Mouse (Mus musculus) G1E (cell line): ENCODE data around the gene Dnajc11. TPM values are rescaled to one million over a fixed set of nuclear protein-coding genes. Genes with fewer than 3 reads are reported as not detected.
A peak's percentile ranks its signal among the peaks of the same experiment; 100 is the strongest.

ENCODE experiments used
- ATAC-seq: 2 replicates; pipeline ENCODE4 v1.8.0; 2016; ENCODE audit warnings: mild to moderate bottlenecking; ENCODE audit not compliant: insufficient number of reproducible peaks, poor library complexity, low FRiP score, severe bottlenecking; ENCODE audit errors: extremely low read depth
- DNase-seq: peaks from one replicate; pipeline ENCODE4 v3.0.0; 2012; ENCODE audit warnings: low spot score
- H3K27me3 ChIP-seq: 2 replicates; pipeline ENCODE4 v1.6.1; 2012; ENCODE audit warnings: mild to moderate bottlenecking, low read length, inconsistent platforms; ENCODE audit not compliant: insufficient read depth
- H3K36me3 ChIP-seq: replicated peaks from 2 replicates; pipeline ENCODE3; 2012; ENCODE audit warnings: mild to moderate bottlenecking, inconsistent platforms
- H3K4me1 ChIP-seq: 2 replicates; pipeline ENCODE4 v1.6.1; 2012; ENCODE audit warnings: low read depth, low read length, inconsistent platforms, mixed read lengths; ENCODE audit not compliant: insufficient read depth
- H3K4me3 ChIP-seq: 2 replicates; pipeline ENCODE4 v1.5.1; 2012; ENCODE audit warnings: low read depth, mild to moderate bottlenecking, inconsistent platforms, low read length, moderate library complexity, mixed read lengths
- H3K9me3 ChIP-seq: replicated peaks from 2 replicates; pipeline ENCODE4 v1.6.1; 2012; ENCODE audit warnings: inconsistent platforms
- CTCF ChIP-seq: IDR thresholded peaks from 2 replicates; pipeline ENCODE4 v1.5.1; 2012; ENCODE audit warnings: low read depth, low read length, inconsistent platforms, mixed read lengths
- GATA1 ChIP-seq: IDR thresholded peaks from 2 replicates; pipeline ENCODE4 v1.6.1; 2012; ENCODE audit warnings: borderline replicate concordance, low read length, inconsistent platforms, mixed read lengths
- GATA2 ChIP-seq: IDR thresholded peaks from 2 replicates; pipeline ENCODE4 v1.6.1; 2012; ENCODE audit warnings: low read depth, low read length, inconsistent platforms, borderline replicate concordance
- POLR2AphosphoS5 ChIP-seq: IDR thresholded peaks from 2 replicates; pipeline ENCODE4 v1.6.1; 2012; ENCODE audit warnings: low read depth, low read length, inconsistent platforms; ENCODE audit not compliant: insufficient replicate concordance
- TAL1 ChIP-seq: conservative IDR thresholded peaks from 2 replicates; pipeline ENCODE4 v1.6.1; 2012; ENCODE audit warnings: low read depth, low read length, inconsistent platforms, mixed read lengths
- polyA plus RNA-seq: library from polyadenylated mRNA; stranded (reverse); fragments of >175 nt; gene quantifications from 2 replicates; pipeline ENCODE4 v1.2.3, GENCODE M21; 2012
- total RNA-seq, 2 experiments: library from RNA; stranded (forward) in 1 of 2; stranded (reverse) in 1 of 2; fragments of 200-1000 nt in 1 of 2; fragments of >200 nt in 1 of 2; fragmentation: Nextera tagmentation in 1 of 2; gene quantifications; 2 replicates each; pipeline ENCODE4 v1.2.3; 2014 to 2017

Dnajc11 gene
- total and polyA plus RNA-seq, 3 experiments = 51.1 to 97.1 (median 67.2) TPM

DNA sequence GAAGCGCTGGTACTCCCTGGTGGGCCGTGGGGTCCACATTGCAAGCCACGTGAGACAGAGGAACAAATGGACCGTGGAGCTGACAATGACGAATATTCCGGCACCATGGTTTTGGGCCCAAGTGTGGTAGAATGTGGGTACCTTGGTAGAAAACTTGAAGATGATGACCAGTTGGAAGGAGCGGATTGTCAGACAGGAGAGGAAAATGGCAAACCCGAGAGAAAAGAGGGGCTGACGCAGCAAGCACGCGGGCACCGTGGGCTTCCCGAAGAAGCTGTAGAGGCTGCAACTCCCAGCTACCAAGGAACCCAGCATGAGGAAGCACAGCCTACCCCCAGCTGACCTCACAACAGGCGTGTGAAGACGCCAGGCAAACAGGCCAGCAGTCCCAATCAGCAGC lies 95.0 kb downstream of the Dnajc11 start:
- no peak for DNase-seq
- no peak for TF ChIP-seq CTCF
- TF ChIP-seq GATA2 = no peak
- TF ChIP-seq POLR2AphosphoS5 = no peak
- peaks cover 35% of the 10 kb centered on the region for H3K27me3 ChIP-seq
- peak overlapping the region; percentile 89; the same call in 1 of the 2 replicates for H3K4me3 ChIP-seq
- no peaks in the 10 kb centered on the region for H3K9me3 ChIP-seq
- peaks cover 33% of the 10 kb centered on the region for H3K36me3 ChIP-seq
- no peak for ATAC-seq
- peaks cover 42% of the 10 kb centered on the region for H3K4me1 ChIP-seq

DNA sequence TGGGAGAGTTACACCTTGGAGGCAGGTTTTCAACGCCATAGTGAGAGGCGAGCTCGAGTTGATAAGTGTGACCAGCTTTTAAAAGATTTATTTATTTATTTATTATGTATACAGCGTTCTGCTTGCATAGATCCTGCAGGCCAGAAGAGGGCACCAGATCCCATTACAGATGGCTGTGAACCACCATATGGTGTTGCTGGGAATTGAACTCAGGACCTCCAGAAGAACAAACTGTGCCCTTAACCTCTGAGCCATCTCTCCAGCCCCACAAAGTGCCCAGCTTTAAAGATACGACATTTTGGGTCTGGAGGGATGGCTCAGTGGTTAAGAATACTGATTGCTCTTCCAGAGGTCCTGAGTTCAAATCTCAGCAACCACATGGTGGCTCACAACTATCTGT lies 95.6 kb downstream of the Dnajc11 start:
- H3K36me3 ChIP-seq = peaks cover 27% of the 10 kb centered on the region
- ATAC-seq (no peak), DNase-seq (no peak)
- no peaks in the 10 kb centered on the region for H3K9me3 ChIP-seq
- H3K27me3 ChIP-seq = peaks cover 42% of the 10 kb centered on the region
- H3K4me1 ChIP-seq = peaks cover 42% of the 10 kb centered on the region
- no peak overlapping the region for H3K4me3 ChIP-seq
- TF ChIP-seq GATA1 = no peak
- no peak for TF ChIP-seq TAL1
- TF ChIP-seq CTCF = no peak
- TF ChIP-seq GATA2 = no peak
- no peak for TF ChIP-seq POLR2AphosphoS5

DNA sequence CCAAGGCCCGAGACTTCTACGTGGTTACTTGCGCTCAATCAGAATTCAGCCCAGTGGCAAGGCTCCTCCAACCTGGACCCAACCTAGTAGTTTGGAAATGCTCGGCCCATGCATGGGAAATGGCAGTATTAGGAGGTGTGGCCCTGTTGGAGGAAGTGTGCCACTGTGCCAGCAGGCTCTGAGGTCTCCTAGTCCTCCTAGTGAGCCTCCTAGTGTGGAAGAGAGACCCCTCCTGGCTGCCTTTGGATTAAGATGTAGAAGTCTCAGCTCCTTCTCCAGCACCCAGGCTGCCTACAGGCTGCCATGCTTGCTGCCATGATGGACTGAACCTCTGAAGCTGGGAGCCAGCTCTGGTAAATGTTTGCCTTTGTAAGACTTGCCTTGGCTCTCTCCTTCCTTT lies 96.5 kb downstream of the Dnajc11 start:
- peaks cover 51% of the 10 kb centered on the region for H3K27me3 ChIP-seq
- TF ChIP-seq POLR2AphosphoS5 = no peak
- TF ChIP-seq CTCF = no peak
- TF ChIP-seq TAL1 = no peak
- TF ChIP-seq GATA2 = no peak
- no peak for TF ChIP-seq GATA1
- no peaks in the 10 kb centered on the region for H3K9me3 ChIP-seq
- DNase-seq = no peak
- peaks cover 18% of the 10 kb centered on the region for H3K36me3 ChIP-seq
- peaks cover 36% of the 10 kb centered on the region for H3K4me1 ChIP-seq
- no peak overlapping the region for H3K4me3 ChIP-seq
- ATAC-seq = no peak

Other genes with a start within 250 kb of the Dnajc11 start
- 60.3 and 113 TPM in 2 replicates for gene Camta1, start 71.8 kb upstream of the Dnajc11 start, total RNA-seq (2014; fragmentation: Nextera tagmentation)
- gene Camta1, start 71.8 kb upstream of the Dnajc11 start, total RNA-seq (2017) = 23.5 and 25.7 TPM in 2 replicates
- gene Camta1, start 71.8 kb upstream of the Dnajc11 start, polyA plus RNA-seq = 10.8 and 12.1 TPM in 2 replicates
- gene Thap3, start 55.3 kb downstream of the Dnajc11 start, total RNA-seq (2014; fragmentation: Nextera tagmentation) = 2.0 and 3.0 TPM in 2 replicates
- 0.82 and 1.6 TPM in 2 replicates for gene Thap3, start 55.3 kb downstream of the Dnajc11 start, total RNA-seq (2017)
- gene Thap3, start 55.3 kb downstream of the Dnajc11 start, polyA plus RNA-seq = 4.2 and 5.5 TPM in 2 replicates
- gene Phf13, start 62.6 kb downstream of the Dnajc11 start, total RNA-seq (2014; fragmentation: Nextera tagmentation) = 2.9 and 3.7 TPM in 2 replicates
- 2.0 and 2.3 TPM in 2 replicates for gene Phf13, start 62.6 kb downstream of the Dnajc11 start, total RNA-seq (2017)
- 5.4 and 6.6 TPM in 2 replicates for gene Phf13, start 62.6 kb downstream of the Dnajc11 start, polyA plus RNA-seq
- gene Klhl21, start 75.1 kb downstream of the Dnajc11 start, total RNA-seq (2014; fragmentation: Nextera tagmentation) = 2.4 and 4.1 TPM in 2 replicates
- 3.8 and 4.4 TPM in 2 replicates for gene Klhl21, start 75.1 kb downstream of the Dnajc11 start, total RNA-seq (2017)
- 12.2 and 13.5 TPM in 2 replicates for gene Klhl21, start 75.1 kb downstream of the Dnajc11 start, polyA plus RNA-seq
- gene Zbtb48, start 94.0 kb downstream of the Dnajc11 start, total RNA-seq (2014; fragmentation: Nextera tagmentation) = 13.9 and 24.5 TPM in 2 replicates
- gene Zbtb48, start 94.0 kb downstream of the Dnajc11 start, total RNA-seq (2017) = 9.3 and 9.8 TPM in 2 replicates
- 12.4 and 13.4 TPM in 2 replicates for gene Zbtb48, start 94.0 kb downstream of the Dnajc11 start, polyA plus RNA-seq
- 0.24 TPM in 1 of 2 replicates, not detected in the other for gene Tas1r1, start 104.9 kb downstream of the Dnajc11 start, total RNA-seq (2014; fragmentation: Nextera tagmentation)
- 0.06 and 0.27 TPM in 2 replicates for gene Tas1r1, start 104.9 kb downstream of the Dnajc11 start, total RNA-seq (2017)
- 0.02 and 0.04 TPM in 2 replicates for gene Tas1r1, start 104.9 kb downstream of the Dnajc11 start, polyA plus RNA-seq
- 47.5 and 58.2 TPM in 2 replicates for gene Nol9, start 105.6 kb downstream of the Dnajc11 start, total RNA-seq (2014; fragmentation: Nextera tagmentation)
- gene Nol9, start 105.6 kb downstream of the Dnajc11 start, total RNA-seq (2017) = 34.2 and 35.1 TPM in 2 replicates
- gene Nol9, start 105.6 kb downstream of the Dnajc11 start, polyA plus RNA-seq = 63.5 and 96.9 TPM in 2 replicates
- gene Plekhg5, start 138.8 kb downstream of the Dnajc11 start, total RNA-seq (2014; fragmentation: Nextera tagmentation) = 0.87 and 3.9 TPM in 2 replicates
- gene Plekhg5, start 138.8 kb downstream of the Dnajc11 start, total RNA-seq (2017) = 1.6 and 1.7 TPM in 2 replicates
- 4.0 and 4.1 TPM in 2 replicates for gene Plekhg5, start 138.8 kb downstream of the Dnajc11 start, polyA plus RNA-seq
- gene Tnfrsf25, start 182.2 kb downstream of the Dnajc11 start, total RNA-seq (2014; fragmentation: Nextera tagmentation) = not detected in 2 replicates
- 0.29 TPM in 1 of 2 replicates, not detected in the other for gene Tnfrsf25, start 182.2 kb downstream of the Dnajc11 start, total RNA-seq (2017)
- gene Tnfrsf25, start 182.2 kb downstream of the Dnajc11 start, polyA plus RNA-seq = not detected in 2 replicates
- 9.3 and 16.4 TPM in 2 replicates for gene Espn, start 218.7 kb downstream of the Dnajc11 start, total RNA-seq (2014; fragmentation: Nextera tagmentation)
- 4.2 and 4.3 TPM in 2 replicates for gene Espn, start 218.7 kb downstream of the Dnajc11 start, total RNA-seq (2017)
- gene Espn, start 218.7 kb downstream of the Dnajc11 start, polyA plus RNA-seq = 48.0 and 61.7 TPM in 2 replicates
- gene Hes2, start 225.2 kb downstream of the Dnajc11 start, total RNA-seq (2014; fragmentation: Nextera tagmentation) = not detected in 2 replicates
- gene Hes2, start 225.2 kb downstream of the Dnajc11 start, total RNA-seq (2017) = 0.33 and 0.46 TPM in 2 replicates
- 0.04 and 0.18 TPM in 2 replicates for gene Hes2, start 225.2 kb downstream of the Dnajc11 start, polyA plus RNA-seq
- gene Acot7, start 244.4 kb downstream of the Dnajc11 start, total RNA-seq (2014; fragmentation: Nextera tagmentation) = 17.1 and 22.1 TPM in 2 replicates
- gene Acot7, start 244.4 kb downstream of the Dnajc11 start, total RNA-seq (2017) = 17.6 and 18.6 TPM in 2 replicates
- gene Acot7, start 244.4 kb downstream of the Dnajc11 start, polyA plus RNA-seq = 46.2 and 51.1 TPM in 2 replicates